Mouse (Mus musculus): Measurements from ENCODE around the gene Eri2. TPM values are rescaled to one million over a fixed set of nuclear protein-coding genes. Genes with fewer than 3 reads are reported as not detected.
A peak's percentile ranks its signal among the peaks of the same experiment; 100 is the strongest.
"Not testable (repeated sequence)": the region's sequence is repeated elsewhere in the genome, so short reads cannot be mapped to it uniquely, and the experiment has no call there.

Eri2 gene
- polyA plus RNA-seq, 2 experiments = 14.0 to 21.5 TPM

GRCm38 (mm10) chr7:119744321-119744720, 49.5 kb downstream of the Eri2 start:
- H3K36me3 ChIP-seq (ENCODE audit: control insufficient read depth, insufficient read depth, low read length) = no peaks in the 10 kb centered on the region
- no peaks in the 10 kb centered on the region for H3K27me3 ChIP-seq (ENCODE audit: control insufficient read depth, insufficient read depth, low read length)
- peak overlapping the region; percentile 13 for H3K4me3 ChIP-seq (replicated peaks; ENCODE audit: low read length)
- H3K4me2 ChIP-seq (replicated peaks; ENCODE audit: low read depth, low read length, severe bottlenecking) = peak overlapping the region; percentile 32; the same call in 1 of the 2 replicates
- H3K9ac ChIP-seq (ENCODE audit: low read depth, low read length, severe bottlenecking) = peak overlapping the region; percentile 31; the same call in 1 of the 2 replicates
- DNase-seq (ENCODE audit: low spot score) (no peak), ATAC-seq (ENCODE audit: low FRiP score, low read depth) (no peak)
- WGBS = 7% methylated on average over 32 of the region's 34 CpGs
- H3K4me1 ChIP-seq (ENCODE audit: control insufficient read depth, insufficient read depth, low read length) = no peaks in the 10 kb centered on the region
- no peaks in the 10 kb centered on the region for H3K9me3 ChIP-seq (ENCODE audit: control insufficient read depth, low read length)
- TF ChIP-seq POLR2A (IDR thresholded peaks at IDR 0.05; ENCODE audit: borderline replicate concordance, extremely low read depth, insufficient read depth, insufficient read length) = no peak
- H3K27ac ChIP-seq (replicated peaks; ENCODE audit: low read depth, low read length) = no peak overlapping the region

GRCm38 (mm10) chr7:119739798-119740468, 53.9 kb downstream of the Eri2 start:
- WGBS = under 1% methylated on average over 15 of the region's 44 CpGs
- not testable (repeated sequence) for H3K9me3 ChIP-seq (ENCODE audit: control insufficient read depth, low read length); H3K4me1 ChIP-seq (ENCODE audit: control insufficient read depth, insufficient read depth, low read length); H3K36me3 ChIP-seq (ENCODE audit: control insufficient read depth, insufficient read depth, low read length); H3K27ac ChIP-seq (replicated peaks; ENCODE audit: low read depth, low read length); DNase-seq (ENCODE audit: low spot score); H3K27me3 ChIP-seq (ENCODE audit: control insufficient read depth, insufficient read depth, low read length)
- ATAC-seq (ENCODE audit: low FRiP score, low read depth) = peak; percentile 68; the same call in 1 of the 2 replicates
- Histone ChIP-seq H3K4me2 (replicated peaks; ENCODE audit: low read depth, low read length, severe bottlenecking) (peak overlapping the region; percentile 43), H3K9ac (ENCODE audit: low read depth, low read length, severe bottlenecking) (peak overlapping the region; percentile 45), H3K4me3 (replicated peaks; ENCODE audit: low read length) (peak overlapping the region; percentile 32)

- no peak for DNase-seq (ENCODE audit: low spot score)
- H3K27ac ChIP-seq (replicated peaks; ENCODE audit: low read depth, low read length) = no peak overlapping the region
- WGBS = 93% methylated on average over 2 of the region's 2 CpGs
- no peaks in the 10 kb centered on the region for H3K4me1 ChIP-seq (ENCODE audit: control insufficient read depth, insufficient read depth, low read length)
- H3K4me3 ChIP-seq (replicated peaks; ENCODE audit: low read length) = no peak overlapping the region
- H3K9ac ChIP-seq (ENCODE audit: low read depth, low read length, severe bottlenecking) = no peak overlapping the region
- H3K9me3 ChIP-seq (ENCODE audit: control insufficient read depth, low read length) = no peaks in the 10 kb centered on the region
- TF ChIP-seq POLR2A (IDR thresholded peaks at IDR 0.05; ENCODE audit: borderline replicate concordance, extremely low read depth, insufficient read depth, insufficient read length) = no peak
- no peaks in the 10 kb centered on the region for H3K36me3 ChIP-seq (ENCODE audit: control insufficient read depth, insufficient read depth, low read length)
- ATAC-seq (ENCODE audit: low FRiP score, low read depth) = no peak
- H3K4me2 ChIP-seq (replicated peaks; ENCODE audit: low read depth, low read length, severe bottlenecking) = no peak overlapping the region
- no peaks in the 10 kb centered on the region for H3K27me3 ChIP-seq (ENCODE audit: control insufficient read depth, insufficient read depth, low read length)
Observed at GRCm38 (mm10) chr7:119738877-119739276, 55.0 kb downstream of the Eri2 start.

- not testable (repeated sequence) for DNase-seq (ENCODE audit: low spot score); H3K27ac ChIP-seq (replicated peaks; ENCODE audit: low read depth, low read length); H3K4me3 ChIP-seq (replicated peaks; ENCODE audit: low read length); ATAC-seq (ENCODE audit: low FRiP score, low read depth); H3K4me2 ChIP-seq (replicated peaks; ENCODE audit: low read depth, low read length, severe bottlenecking); H3K9me3 ChIP-seq (ENCODE audit: control insufficient read depth, low read length); H3K27me3 ChIP-seq (ENCODE audit: control insufficient read depth, insufficient read depth, low read length); H3K36me3 ChIP-seq (ENCODE audit: control insufficient read depth, insufficient read depth, low read length); H3K4me1 ChIP-seq (ENCODE audit: control insufficient read depth, insufficient read depth, low read length); H3K9ac ChIP-seq (ENCODE audit: low read depth, low read length, severe bottlenecking)
- 75% methylated on average over 4 of the region's 4 CpGs for WGBS
Observed at GRCm38 (mm10) chr7:119731262-119731661, 62.6 kb downstream of the Eri2 start.

- no peaks in the 10 kb centered on the region for H3K36me3 ChIP-seq (ENCODE audit: control insufficient read depth, insufficient read depth, low read length)
- H3K4me2 ChIP-seq (replicated peaks; ENCODE audit: low read depth, low read length, severe bottlenecking) = no peak overlapping the region
- no peaks in the 10 kb centered on the region for H3K27me3 ChIP-seq (ENCODE audit: control insufficient read depth, insufficient read depth, low read length)
- DNase-seq (ENCODE audit: low spot score) (no peak), ATAC-seq (ENCODE audit: low FRiP score, low read depth) (no peak)
- H3K4me3 ChIP-seq (replicated peaks; ENCODE audit: low read length) = no peak overlapping the region
- no peaks in the 10 kb centered on the region for H3K4me1 ChIP-seq (ENCODE audit: control insufficient read depth, insufficient read depth, low read length)
- no peak overlapping the region for H3K27ac ChIP-seq (replicated peaks; ENCODE audit: low read depth, low read length)
- no peak for TF ChIP-seq POLR2A (IDR thresholded peaks at IDR 0.05; ENCODE audit: borderline replicate concordance, extremely low read depth, insufficient read depth, insufficient read length)
- no peak overlapping the region for H3K9ac ChIP-seq (ENCODE audit: low read depth, low read length, severe bottlenecking)
- H3K9me3 ChIP-seq (ENCODE audit: control insufficient read depth, low read length) = no peaks in the 10 kb centered on the region
- WGBS = 86% methylated on average over 2 of the region's 2 CpGs
Observed at GRCm38 (mm10) chr7:119727621-119728020, 66.2 kb downstream of the Eri2 start.

- WGBS = 13% methylated on average over 8 of the region's 8 CpGs
- Histone ChIP-seq H3K4me1 (ENCODE audit: control insufficient read depth, insufficient read depth, low read length) (peaks cover 5% of the 10 kb centered on the region), H3K27ac (replicated peaks; ENCODE audit: low read depth, low read length) (no peak overlapping the region; the same call in 1 of the 2 replicates), H3K27me3 (ENCODE audit: control insufficient read depth, insufficient read depth, low read length) (no peaks in the 10 kb centered on the region), H3K4me3 (replicated peaks; ENCODE audit: low read length) (peak overlapping the region; percentile 85), H3K9me3 (ENCODE audit: control insufficient read depth, low read length) (no peaks in the 10 kb centered on the region), H3K9ac (ENCODE audit: low read depth, low read length, severe bottlenecking) (peak overlapping the region; percentile 86), H3K4me2 (replicated peaks; ENCODE audit: low read depth, low read length, severe bottlenecking) (peak overlapping the region; percentile 70), H3K36me3 (ENCODE audit: control insufficient read depth, insufficient read depth, low read length) (peaks cover 26% of the 10 kb centered on the region)
- ATAC-seq (ENCODE audit: low FRiP score, low read depth) (peak; percentile 21; the same call in 1 of the 2 replicates), DNase-seq (ENCODE audit: low spot score) (no peak)
- no peak for TF ChIP-seq POLR2A (IDR thresholded peaks at IDR 0.05; ENCODE audit: borderline replicate concordance, extremely low read depth, insufficient read depth, insufficient read length)
Observed at GRCm38 (mm10) chr7:119720947-119721310, 72.9 kb downstream of the Eri2 start.

All from limb, embryonic 14.5 days (tissue).